Mouse (Mus musculus): ENCODE data around the gene Tmem201.
A peak's percentile ranks its signal among the peaks of the same experiment; 100 is the strongest.

Gene Tmem201

DNA sequence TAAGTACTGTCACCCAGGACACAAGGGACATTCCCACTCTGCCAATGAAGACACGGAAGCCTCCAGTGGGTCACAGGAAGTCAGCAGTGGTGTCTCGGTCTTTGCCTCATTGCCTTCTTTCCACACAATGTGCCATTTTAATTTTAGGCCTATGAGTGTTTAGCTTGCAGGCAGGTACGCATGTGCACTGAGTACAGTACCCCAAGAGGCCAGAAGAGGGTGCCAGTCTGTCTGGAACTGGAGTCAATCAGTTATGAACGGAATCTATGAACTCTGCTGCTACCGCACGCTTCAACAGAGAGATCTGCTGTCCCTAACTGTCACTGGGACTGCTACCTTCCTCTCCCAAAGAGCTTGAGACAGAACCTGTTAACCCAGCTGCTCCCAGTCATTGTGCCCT is 18.2 kb downstream of the Tmem201 start:
- peak in 1 of 2 experiments; percentile 51 for DNase-seq

DNA sequence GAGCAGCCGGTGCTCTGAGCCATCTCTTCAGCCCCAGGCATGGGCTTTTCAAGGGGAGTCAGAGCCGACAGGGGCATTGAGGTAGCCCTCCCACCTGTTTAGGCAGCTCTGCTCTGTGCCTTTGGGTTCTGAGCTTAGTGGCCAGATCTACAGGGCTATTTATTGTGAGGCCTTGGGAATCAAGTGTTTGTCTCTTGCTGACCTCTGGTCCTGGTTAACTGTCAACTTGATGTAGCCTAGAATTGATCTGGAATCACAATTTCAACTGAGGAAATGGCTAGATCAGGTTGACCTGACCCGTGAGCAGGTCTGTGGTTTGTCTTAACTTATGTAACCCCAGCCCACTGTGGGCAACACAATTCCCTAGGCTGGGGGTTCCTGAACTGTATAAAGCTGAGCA is 23.3 kb downstream of the Tmem201 start:
- no peak for DNase-seq

- DNase-seq: peak in 1 of 2 experiments; percentile 47
Observed at GRCm38 (mm10) chr4:149711955-149712354, 25.9 kb downstream of the Tmem201 start.

DNA sequence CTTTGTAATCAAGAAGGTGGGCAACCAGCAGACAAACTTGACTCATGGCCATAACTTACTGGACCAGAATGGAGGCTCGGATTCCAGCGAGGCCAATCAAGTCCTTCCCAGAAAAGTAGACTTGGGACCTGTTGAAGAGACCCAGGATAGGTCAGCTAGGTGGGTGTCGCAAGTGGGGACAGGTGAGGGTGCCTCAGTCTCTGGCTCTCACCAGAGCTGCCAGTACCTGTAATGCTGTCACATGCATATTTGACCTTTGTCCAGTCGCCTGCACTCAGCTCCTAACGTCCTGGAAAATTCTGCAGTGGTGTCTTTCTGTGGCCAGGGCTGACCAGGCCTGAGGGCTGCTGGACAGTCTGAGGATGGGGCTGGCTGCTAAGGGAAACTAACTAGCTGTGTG is 26.4 kb downstream of the Tmem201 start:
- DNase-seq: no peak

GRCm38 (mm10) chr4:149710510-149710909 is 27.3 kb downstream of the Tmem201 start:
- DNase-seq: peak; percentile 66 to 72

DNA sequence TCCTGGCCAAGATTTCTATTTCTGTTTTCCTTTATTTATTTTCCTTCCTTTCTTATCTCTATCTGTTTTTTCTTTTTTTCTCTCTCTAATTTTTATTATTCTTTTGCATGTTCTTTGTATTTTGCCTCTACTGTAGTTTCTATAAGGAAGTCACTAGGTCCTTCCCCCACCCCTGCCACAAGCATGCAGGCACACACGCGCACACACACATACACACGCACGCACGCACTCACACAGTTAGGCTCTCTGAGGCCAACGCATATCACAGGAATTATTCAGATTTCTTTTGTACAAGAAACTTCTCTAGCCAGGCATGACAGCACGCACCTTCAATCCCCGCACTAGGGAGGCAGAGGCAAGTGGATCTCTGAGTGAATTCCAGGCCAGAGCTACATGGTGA is 31.9 kb downstream of the Tmem201 start:
- no peak for DNase-seq

GRCm38 (mm10) chr4:149705298-149705697 is 32.5 kb downstream of the Tmem201 start:
- DNase-seq: no peak

GRCm38 (mm10) chr4:149702210-149702979 is 35.4 kb downstream of the Tmem201 start, which contains the start of gene Pik3cd:
Pik3cd (minus strand) TSS chr4:149702571.
- DNase-seq: peak in 1 of 2 experiments; percentile 20

GRCm38 (mm10) chr4:149701426-149702209 is 36.2 kb downstream of the Tmem201 start:
- peak in 1 of 2 experiments; percentile 34 for DNase-seq

DNA sequence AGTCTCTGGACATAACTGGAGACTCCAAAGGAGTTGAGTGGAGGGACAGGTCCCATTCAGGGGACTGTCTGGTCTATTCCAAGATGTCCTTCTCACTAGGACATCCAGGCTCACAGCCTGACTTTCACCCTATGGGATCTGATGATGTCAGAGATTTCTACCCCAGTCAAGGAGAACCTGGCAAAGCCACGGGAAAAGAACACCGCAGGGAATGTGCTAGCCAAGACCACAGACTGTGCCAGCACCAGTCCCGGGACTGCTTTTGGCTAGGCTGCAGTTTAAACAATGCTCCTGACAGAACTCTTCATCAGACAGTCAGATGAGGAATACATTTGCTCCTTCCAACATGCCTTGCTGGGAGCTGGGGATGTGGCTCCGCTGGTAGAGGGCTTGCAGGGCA is 37.9 kb downstream of the Tmem201 start:
- DNase-seq: no peak

- peak; percentile 33 to 54 for DNase-seq
Observed at GRCm38 (mm10) chr4:149698197-149698821, 39.5 kb downstream of the Tmem201 start.

DNA sequence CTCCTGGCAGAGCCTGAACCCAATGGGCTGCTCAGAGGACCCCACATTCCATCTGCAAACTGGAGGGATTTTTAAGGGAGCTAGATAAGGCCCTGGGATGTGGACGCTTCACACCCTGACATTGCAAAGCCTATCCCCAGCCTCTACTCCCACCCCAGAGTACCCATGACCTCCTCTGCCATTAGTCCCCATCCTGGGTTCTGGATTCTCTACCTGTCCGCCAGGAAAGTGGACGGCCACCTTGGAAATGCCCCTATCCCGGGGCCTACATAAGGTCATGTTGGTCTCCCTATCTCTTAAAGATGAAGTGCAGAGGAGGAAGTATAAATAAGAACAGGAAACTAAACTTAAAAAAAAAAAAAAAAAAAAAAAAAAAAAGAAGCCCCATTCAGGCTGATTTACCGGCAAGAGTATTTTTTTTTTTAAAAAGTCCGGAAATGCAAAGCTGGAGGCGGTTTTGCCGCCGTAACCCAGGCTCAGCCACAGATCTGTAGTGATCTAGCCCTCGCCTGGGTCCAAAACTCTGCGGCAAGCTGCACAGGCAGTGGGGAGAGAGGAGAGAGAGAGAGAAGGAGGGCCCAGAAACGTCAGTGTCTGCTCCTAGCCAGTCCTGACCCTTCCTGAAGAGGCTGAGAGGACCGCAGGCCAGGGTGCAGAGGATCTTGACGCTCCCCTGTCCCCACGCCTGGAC is 40.2 kb downstream of the Tmem201 start:
- DNase-seq: peak in 1 of 2 experiments; percentile 18

GRCm38 (mm10) chr4:149696189-149696971 is 41.5 kb downstream of the Tmem201 start:
- DNase-seq: peak; percentile 59 to 68

- no peak for DNase-seq
Observed at GRCm38 (mm10) chr4:149691368-149691767, 46.5 kb downstream of the Tmem201 start.

DNA sequence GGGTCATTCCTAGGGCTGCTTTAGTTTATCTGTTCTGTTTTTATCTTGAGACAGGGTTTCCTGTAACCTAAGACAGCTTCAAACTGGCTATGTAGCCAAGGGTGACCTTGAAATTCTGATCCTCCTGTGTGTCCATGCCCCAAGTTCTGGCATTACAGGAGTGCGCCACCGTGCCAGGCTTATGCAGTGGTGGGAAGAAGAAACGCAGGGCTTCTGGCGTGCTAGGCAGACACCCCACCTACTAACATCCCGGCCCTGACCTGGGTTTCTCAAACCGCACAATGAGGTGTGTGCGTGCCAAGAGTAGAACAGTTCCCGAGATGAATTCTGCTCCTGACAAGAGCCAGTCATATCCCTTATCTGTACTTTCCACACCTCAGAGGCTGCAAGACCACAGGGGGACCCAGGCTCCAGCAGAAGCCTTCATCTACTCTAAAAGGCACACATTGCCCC is 47.0 kb downstream of the Tmem201 start:
- DNase-seq: no peak

DNA sequence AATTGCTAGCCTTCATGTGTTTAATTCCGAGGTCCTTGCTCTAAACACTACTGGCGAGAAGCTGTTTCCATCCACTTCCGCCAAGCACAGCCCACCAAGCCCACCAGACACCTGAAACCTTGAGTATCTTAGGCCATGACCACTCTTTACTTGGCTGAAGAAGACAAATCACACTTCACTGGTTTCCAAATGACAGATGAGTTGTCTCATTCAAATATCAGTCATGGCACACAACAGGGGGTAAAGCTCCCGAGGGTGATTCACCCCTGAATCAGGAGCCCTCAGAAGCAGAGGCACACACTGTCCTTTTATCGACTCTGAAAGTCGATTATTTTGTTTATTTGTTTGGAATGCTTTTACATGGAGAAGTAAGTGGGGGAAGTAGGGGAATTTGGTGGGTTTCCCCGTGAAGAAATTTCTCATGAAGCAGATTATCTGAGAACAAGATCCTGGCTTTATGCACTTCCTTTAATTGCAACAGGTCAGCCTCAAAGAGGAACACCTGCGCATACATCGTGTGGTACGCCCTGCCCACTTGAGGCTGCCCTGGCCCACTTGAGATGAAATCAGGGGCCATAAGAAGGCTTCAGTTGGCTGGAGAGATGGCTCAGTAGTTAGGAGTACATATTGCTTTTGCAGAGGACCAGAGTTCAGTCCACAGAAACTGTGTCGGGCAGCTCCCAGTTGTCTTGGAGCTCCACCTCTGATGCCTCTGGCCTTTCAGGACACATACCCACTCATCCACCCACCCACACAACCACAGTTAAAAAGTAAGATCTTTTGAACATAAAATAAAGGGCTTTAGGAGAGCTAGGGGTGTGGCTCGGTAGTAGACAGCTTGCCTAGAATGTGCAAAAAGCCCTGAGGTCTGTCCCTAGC is 47.8 kb downstream of the Tmem201 start:
- DNase-seq: no peak

GRCm38 (mm10) chr4:149688861-149689260 is 49.0 kb downstream of the Tmem201 start:
- no peak for DNase-seq

DNA sequence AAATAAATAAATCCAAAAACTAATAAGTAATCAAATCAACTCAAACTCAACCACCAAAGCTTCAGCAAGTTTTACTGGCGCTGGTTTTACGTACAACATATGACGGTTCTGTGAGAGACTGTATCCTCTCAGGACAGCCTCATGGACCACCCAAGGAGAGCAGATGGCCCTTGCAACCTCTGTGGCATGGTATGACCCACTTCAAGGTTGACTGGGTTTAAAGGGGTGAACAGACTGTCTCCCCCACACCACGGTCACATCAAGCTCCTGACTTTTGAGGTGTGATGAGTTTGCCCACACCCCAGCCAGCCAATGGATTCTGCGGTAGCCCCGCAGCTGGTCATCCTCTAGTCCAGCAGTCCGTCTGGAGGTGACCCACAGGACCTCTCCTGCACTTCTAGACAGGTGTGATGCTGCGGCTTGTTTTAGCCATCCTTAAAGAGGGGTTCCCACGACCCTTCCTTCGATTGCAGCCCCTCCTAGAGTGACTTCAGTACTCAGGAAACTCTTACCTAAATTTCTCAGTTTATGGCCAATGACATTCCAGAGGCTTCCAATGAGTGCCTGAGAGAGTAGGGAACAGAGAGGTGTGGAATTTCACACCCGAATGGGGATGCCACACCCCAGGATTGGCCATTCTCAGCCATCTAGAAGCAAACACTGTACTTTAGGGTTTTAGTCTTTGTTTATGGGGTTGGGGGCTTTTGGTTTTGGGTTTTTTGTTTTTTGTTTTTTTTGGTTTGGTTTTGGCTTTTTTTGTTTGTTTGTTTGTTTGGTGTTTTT is 52.8 kb downstream of the Tmem201 start:
- DNase-seq: no peak

DNA sequence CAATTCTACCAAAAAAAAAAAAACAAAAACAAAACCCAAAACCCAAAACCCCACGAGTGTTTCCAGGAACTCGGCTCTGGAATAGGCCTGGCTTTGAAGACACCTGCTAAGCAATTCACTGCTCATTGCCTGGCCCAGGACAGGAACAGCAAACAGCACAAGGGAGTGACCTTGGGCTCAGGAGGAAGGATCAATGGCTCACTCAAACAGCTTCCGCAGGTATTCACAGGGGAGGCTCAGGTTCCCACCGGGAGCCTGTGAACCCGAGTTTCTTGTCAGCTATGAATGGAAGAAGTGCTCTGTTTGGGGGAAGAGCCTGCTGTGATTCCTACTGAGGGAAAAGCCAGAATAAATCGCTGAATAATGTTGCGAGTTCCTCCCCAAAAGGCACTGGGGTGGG is 54.0 kb downstream of the Tmem201 start:
- DNase-seq: no peak

Data from kidney, adult 8-10 months (tissue).